Mouse (Mus musculus) CH12.LX (cell line): ENCODE measurements around the gene Mutyh.

Experiments
- BHLHE40 ChIP-seq: IDR thresholded peaks from 2 replicates; pipeline ENCODE4 v1.6.1; 2011; ENCODE audit warnings: mild to moderate bottlenecking, low read depth, low read length, improper control_type of control experiment
- CHD1 ChIP-seq: IDR thresholded peaks from 2 replicates; pipeline ENCODE4 v1.6.1; 2012; ENCODE audit warnings: low read depth, low read length, improper control_type of control experiment, inconsistent platforms
- CTCF ChIP-seq, 2 experiments: IDR thresholded peaks in 1 of 2; conservative IDR thresholded peaks in 1 of 2; 2 replicates each; pipeline ENCODE4 v1.5.1; 2011 to 2012; ENCODE audit warnings: low read depth in 2 of 2, low read length in 2 of 2, improper control_type of control experiment in 1 of 2, inconsistent platforms in 1 of 2, mild to moderate bottlenecking in 1 of 2, moderate library complexity in 1 of 2
- EP300 ChIP-seq: IDR thresholded peaks from 2 replicates; pipeline ENCODE4 v1.6.1; 2011; ENCODE audit warnings: low read length, improper control_type of control experiment
- GABPA ChIP-seq: IDR thresholded peaks from 2 replicates; pipeline ENCODE4 v1.6.1; 2012; ENCODE audit warnings: low read depth, low read length, improper control_type of control experiment, inconsistent platforms; ENCODE audit not compliant: insufficient replicate concordance
- MAFK ChIP-seq: IDR thresholded peaks from 2 replicates; pipeline ENCODE4 v1.6.1; 2011; ENCODE audit warnings: low read length, improper control_type of control experiment; ENCODE audit not compliant: insufficient replicate concordance
- MAX ChIP-seq: IDR thresholded peaks from 2 replicates; pipeline ENCODE4 v1.6.1; 2011; ENCODE audit warnings: low read length, improper control_type of control experiment
- MAZ ChIP-seq: IDR thresholded peaks from 2 replicates; pipeline ENCODE4 v1.6.1; 2012; ENCODE audit warnings: low read depth, mild to moderate bottlenecking, inconsistent platforms, low read length, improper control_type of control experiment, moderate library complexity
- POLR2A ChIP-seq: IDR thresholded peaks from 2 replicates; pipeline ENCODE4 v1.6.1; 2011; ENCODE audit warnings: low read depth, mild to moderate bottlenecking, improper control_type of control experiment, low read length
- RAD21 ChIP-seq: IDR thresholded peaks from 2 replicates; pipeline ENCODE4 v1.6.1; 2011; ENCODE audit warnings: low read depth, mild to moderate bottlenecking, low read length, improper control_type of control experiment, moderate library complexity
- RCOR1 ChIP-seq: conservative IDR thresholded peaks from 2 replicates; pipeline ENCODE4 v1.6.1; 2012; ENCODE audit warnings: low read depth, mild to moderate bottlenecking, inconsistent platforms, low read length, improper control_type of control experiment
- UBTF ChIP-seq: IDR thresholded peaks from 2 replicates; pipeline ENCODE4 v1.6.1; 2012; ENCODE audit warnings: low read depth, mild to moderate bottlenecking, inconsistent platforms, low read length, improper control_type of control experiment, moderate library complexity
- USF1 ChIP-seq: IDR thresholded peaks from 2 replicates; pipeline ENCODE4 v1.6.1; 2014; ENCODE audit warnings: low read depth, mild to moderate bottlenecking, inconsistent platforms, low read length, improper control_type of control experiment
- ZMIZ1 ChIP-seq: IDR thresholded peaks from 2 replicates; pipeline ENCODE4 v1.6.1; 2012; ENCODE audit warnings: low read depth, mild to moderate bottlenecking, inconsistent platforms, low read length, improper control_type of control experiment

DNA sequence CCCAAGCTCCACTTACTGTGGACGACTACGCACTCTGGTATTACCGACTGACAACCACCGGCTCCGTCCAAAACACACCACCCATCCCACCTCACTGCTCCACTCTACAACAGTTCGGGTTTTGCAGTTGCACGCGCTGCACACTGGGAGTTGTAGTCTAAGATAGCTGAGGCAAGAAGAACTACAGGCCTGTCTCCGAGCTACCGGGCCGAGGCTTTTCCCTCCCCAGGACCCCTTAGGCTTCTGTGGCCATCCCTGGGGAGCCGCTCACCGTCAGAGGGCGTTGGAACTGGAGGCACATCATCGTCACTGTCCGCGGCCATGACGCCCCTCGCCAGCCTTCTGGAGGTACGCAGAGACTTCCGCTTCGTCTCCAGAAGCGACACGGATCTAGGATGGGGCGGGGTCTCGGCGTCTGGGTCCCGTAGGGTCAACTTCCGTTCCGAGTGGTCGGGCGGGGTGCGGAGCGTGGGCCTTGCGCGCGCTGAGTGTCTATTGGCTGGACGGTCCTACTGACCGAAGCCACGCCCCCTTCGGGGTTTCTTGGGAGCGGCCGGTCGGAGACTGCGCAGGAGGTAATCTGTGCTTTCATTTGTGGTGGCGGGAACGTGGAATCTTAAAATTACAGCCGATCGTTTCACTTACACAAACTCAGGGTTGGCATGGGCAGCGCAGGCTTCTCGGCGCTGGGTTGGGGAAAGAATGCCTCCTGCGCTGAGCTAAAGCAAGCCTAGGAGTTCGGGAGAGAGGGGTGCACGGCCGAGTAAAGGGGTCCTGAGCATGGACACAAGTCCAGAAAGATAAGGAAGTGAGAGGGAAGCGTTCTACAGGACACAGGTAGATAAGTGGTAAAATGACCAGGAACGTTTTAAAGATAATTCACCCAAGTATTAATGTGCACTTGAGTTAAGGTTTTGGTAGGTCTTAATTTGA, at the start of gene Mutyh, which contains the start of gene Toe1:
- TF ChIP-seq ZMIZ1: peak; percentile 82
- peak; percentile 91 for TF ChIP-seq POLR2A
- no peak; a peak in 1 of 4 replicates for TF ChIP-seq CTCF (conservative IDR thresholded peaks at IDR 0.05 in 1 of 2, IDR thresholded peaks at IDR 0.05 in 1 of 2; ENCODE audit: low read depth in 2 of 2, low read length in 2 of 2)
- TF ChIP-seq RCOR1: no peak
- no peak for TF ChIP-seq UBTF
- no peak for TF ChIP-seq USF1
- peak; percentile 61; the same call in 1 of the 2 replicates for TF ChIP-seq MAX
- no peak for TF ChIP-seq BHLHE40
- TF ChIP-seq RAD21: no peak
- no peak for TF ChIP-seq CHD1
- no peak for TF ChIP-seq EP300
- TF ChIP-seq GABPA: no peak
- TF ChIP-seq MAFK: no peak
- peak; percentile 81; the same call in 1 of the 2 replicates for TF ChIP-seq MAZ
